In genomic region chr2:7256023-7256422, GRCm38 (mm10) we compare ENCODE assay signal across 16 mouse cellular contexts.
DNase-seq lines count a peak whose midpoint lies in the region; TF ChIP-seq lines count a peak whose summit lies in the region.
"Had no signal": no experiment of that assay in that cellular context is flagged by ENCODE, and none has a peak within 500 bp of the region (broad histone marks: within the 10 kb centered on the region; RNA-seq: fewer than 3 reads in every experiment).

No protein-coding gene starts in this region.

- TF ChIP-seq POLR2A in brain, embryonic 14.5 days (IDR thresholded peaks at IDR 0.05; ENCODE audit: borderline replicate concordance, extremely low read depth, insufficient read depth, insufficient read length, poor library complexity, severe bottlenecking): no peak

- intact Hi-C loops in left cerebral cortex, postnatal 25 days (cut with DNase I): loop anchor here (5.0 to 10.0 kb wide), 7 partner anchors 136 to 1129 kb away; no protein-coding TSS in a partner anchor
- intact Hi-C loops in heart, postnatal 36 days (cut with DNase I): no loop called here

- peak; percentile 85 to 89 for DNase-seq in frontal cortex, adult 2 months (ENCODE audit: extremely low spot score in 1 of 2, low spot score in 1 of 2)
- no peak for DNase-seq in frontal cortex, postnatal 14 days (ENCODE audit: low spot score in 2 of 2)
- DNase-seq in brain, embryonic 14.5 days (ENCODE audit: low read depth): peak; percentile 50
- peak; percentile 67 for DNase-seq in layer of hippocampus, adult 9-10 months (ENCODE audit: low spot score)
- peak; percentile 57 to 96 for DNase-seq in left cerebral cortex, postnatal 25 days (ENCODE audit: low spot score in 2 of 2)
- DNase-seq in heart, postnatal 36 days: no peak
- DNase-seq in kidney, adult 11 months: no peak
- no peak for DNase-seq in B cell, adult 2 months
- DNase-seq: adrenal gland, adult 2 months; cerebellum, adult 9-11 months; heart, postnatal 10 days; kidney, adult 9 months; kidney, postnatal 25 days; lung, adult 2 months; midbrain, embryonic 14.5 days; thymus, postnatal 14 days had no signal

- TF ChIP-seq CTCF in brain, embryonic 14.5 days (IDR thresholded peaks at IDR 0.05; ENCODE audit: borderline replicate concordance, extremely low read depth, insufficient read depth, insufficient read length): no peak

Comparison
In these comparisons a context has a peak if more than half of its experiments do, and no peak if none do; other contexts are left out.
1. DNase-seq: peak in frontal cortex, adult 2 months (2 of 2), brain, embryonic 14.5 days (single experiment), layer of hippocampus, adult 9-10 months (single experiment) and left cerebral cortex, postnatal 25 days (2 of 2); none in frontal cortex, postnatal 14 days (0 of 2), heart, postnatal 36 days (0 of 2), kidney, adult 11 months (single experiment) and B cell, adult 2 months (0 of 2).